Mouse (Mus musculus) T-helper 1 cell (primary cell): ENCODE measurements around the gene Ptpre.

ENCODE experiments used
- in situ Hi-C: fragments of 300-600 bp; cut with MboI, MseI; formaldehyde crosslinking; loops from one replicate; pipeline ENCODE4 v1.15.1; 2025; ENCODE audit warnings: high pct_unique_total_duplicates

Ptpre gene

DNA sequence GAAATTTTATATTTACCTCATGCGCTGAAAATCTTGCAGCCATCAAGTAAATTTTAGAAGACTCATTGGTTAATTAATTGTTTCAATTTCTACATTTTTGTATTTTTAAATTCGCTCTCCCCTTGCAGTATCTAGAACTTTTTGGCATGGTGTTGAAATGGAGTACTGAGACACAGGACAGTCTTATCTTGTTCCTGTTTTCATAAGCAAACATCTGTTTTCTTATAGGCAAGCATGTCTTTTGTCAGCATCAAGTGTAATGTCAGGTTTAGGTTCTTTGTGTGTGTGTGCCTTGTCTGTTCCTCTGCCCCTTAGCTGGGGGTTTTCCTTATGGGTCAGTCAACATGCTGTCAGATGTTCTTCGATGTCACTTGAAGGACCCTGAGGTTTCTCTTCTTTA lies 39.0 kb downstream of the Ptpre start:
- in situ Hi-C loops = no loop called here

DNA sequence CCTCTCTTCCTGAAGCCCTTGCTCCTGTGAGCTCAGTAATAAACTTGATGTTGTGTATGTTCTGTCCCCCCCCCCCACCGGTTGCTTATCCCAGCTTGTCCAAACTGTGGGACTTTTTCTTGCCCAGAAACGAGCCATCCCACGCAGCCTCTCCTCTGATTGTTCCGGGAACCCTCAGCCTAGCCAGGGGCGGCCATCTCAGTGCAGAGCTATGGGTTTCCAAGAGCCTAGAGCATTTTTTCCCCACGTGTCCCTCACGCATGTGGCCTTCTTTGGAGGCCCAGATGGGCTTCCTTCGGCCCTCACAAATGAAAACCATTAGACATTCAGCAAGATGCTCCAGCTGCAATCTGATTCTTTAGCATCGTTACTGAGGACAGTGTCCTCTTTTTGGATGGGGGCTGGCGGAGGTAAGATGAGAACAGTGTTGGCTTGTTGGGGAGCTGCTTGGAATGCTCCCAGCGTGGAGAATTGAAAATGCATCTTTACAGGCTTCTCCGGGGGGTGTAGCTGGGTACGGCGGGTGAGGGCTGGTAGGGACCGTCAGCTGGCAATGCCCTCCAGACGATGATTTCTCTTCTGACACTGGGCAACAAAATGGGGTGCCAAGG lies 41.5 kb downstream of the Ptpre start:
- in situ Hi-C loops = no loop called here

DNA sequence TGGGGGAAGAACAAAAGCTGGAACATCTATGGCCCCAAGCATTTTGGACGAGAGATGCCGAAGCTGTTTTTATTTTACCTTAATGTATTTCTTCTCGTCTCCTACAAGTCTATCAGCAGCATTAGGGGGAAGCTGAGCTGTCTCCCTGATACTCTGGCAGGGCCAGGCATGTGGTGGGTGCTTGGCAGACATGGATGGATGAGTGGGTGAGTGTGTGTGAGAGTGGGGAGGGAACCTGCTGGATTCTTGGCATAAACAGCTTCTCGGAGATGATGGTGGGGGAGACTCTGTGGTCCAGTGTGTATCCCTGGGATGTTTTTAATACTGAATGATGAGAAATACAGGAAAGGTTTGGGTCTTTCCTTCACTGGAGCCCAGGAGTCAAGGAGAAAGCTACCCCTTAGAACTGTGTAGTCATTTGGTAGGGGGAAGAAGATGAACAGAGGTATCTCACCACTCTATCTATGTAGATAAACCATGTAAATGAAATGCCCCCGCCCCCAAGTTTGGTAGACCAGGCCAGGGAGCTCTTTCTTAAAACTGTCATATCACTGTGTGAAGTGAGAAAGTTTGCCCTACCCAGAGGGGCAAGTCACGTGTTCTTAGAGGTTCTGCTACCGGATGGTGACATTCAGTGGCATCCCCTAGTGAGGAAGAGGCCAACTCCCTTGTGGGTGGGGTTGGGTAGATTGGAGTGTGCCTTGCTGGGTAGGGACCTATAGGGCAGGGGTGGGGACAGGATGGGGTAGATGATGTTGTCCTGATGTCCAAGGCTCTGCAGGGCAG lies 43.2 kb downstream of the Ptpre start:
- in situ Hi-C loops = loop anchor here (5.0 kb wide), 1 partner anchor 37 kb away; no protein-coding TSS in a partner anchor

DNA sequence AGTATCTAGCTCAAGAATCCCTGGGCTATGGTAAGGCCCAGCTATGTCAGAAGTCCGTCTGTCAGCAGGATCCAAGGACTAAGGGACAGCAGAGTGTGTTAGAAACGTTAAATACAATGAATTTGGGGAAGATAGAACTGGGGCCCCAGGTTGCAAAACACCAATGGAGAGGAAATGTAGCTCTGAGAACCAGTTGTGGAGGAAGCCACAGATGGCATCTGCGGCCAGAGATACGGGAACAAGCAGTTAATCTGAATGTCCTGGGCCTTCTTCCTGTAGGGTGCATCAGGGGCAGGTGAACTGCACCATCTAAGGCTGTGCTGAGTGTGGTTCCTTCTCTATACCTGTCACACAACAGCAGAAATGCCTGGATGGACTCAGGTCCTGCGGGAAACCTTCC lies 43.8 kb downstream of the Ptpre start:
- in situ Hi-C loops = loop anchor here (5.0 kb wide), 1 partner anchor 36 kb away; no protein-coding TSS in a partner anchor

DNA sequence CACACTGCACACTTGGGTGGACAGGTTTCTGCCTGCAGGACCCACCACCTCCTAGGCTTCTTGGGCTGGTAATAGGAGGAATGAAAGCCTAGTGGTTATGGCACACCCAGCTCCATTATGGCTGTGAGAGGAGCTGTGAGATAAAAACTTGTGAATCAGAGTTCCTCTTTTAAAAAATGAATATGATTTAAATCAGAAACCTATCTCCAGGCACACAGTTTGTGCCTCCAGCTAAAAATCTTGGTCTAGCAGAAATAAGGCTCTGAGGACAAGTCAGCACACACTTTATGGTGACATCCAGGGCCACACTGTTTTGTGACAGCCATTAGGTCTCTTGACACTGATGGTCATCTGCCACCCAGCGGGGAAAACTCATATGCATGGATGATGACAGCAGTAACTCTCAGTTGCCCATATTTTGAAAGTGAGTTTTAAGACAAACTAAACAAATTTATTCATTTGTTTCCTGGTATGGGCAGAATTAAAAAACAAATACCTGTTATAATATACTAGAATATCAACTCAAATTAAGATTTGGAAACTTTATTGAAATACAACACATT lies 47.9 kb downstream of the Ptpre start:
- in situ Hi-C loops = no loop called here

DNA sequence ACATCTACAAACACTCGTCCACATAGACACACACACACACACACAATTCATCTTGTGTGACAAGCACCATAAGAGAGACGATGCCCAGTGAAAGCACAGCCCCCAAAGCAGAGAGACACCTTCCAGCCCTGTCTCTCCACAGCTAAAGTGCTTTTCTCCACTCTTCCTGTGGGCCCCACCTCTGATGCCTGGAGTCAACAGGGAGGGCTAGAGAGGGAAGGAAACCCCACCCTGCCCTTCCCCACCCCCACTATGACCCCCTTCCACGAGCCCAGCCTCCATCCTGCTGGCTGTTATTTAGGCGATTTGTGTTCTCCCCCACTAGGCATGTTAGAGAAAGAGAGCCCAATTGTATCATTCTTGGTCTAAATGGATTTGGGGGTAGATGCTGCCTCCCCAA lies 49.1 kb downstream of the Ptpre start:
- in situ Hi-C loops = no loop called here

DNA sequence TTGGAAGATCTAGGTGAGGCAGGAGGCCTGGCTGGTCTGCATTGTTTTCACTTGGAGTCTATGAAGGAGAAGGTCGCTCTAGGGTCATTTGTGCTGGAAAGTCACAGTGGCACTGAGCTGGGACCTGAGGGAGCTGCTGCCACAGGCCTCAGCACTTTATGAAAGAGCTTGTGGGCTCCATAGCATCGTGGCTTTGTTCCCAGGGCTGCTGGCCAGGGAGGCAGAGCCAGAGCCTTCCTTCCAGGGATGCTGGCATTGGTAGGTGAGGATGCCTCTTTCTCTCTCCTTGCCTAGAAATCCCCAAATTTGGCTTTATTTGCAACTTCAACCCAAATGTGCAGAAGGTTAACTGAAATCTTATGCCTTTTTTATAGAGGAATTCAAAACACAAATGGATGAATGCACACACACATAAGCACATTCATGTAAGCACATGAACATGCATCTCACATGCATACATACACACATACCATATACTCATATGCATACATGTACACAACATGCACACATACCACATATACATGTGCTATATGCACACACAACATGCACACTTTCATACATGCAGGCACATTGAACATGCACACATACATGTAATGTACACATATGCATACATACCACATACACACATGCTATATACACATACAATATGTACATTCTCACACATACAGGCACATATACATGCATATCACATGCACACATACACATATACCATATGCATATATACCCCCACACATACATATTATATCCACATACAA lies 50.7 kb downstream of the Ptpre start:
- in situ Hi-C loops = no loop called here

DNA sequence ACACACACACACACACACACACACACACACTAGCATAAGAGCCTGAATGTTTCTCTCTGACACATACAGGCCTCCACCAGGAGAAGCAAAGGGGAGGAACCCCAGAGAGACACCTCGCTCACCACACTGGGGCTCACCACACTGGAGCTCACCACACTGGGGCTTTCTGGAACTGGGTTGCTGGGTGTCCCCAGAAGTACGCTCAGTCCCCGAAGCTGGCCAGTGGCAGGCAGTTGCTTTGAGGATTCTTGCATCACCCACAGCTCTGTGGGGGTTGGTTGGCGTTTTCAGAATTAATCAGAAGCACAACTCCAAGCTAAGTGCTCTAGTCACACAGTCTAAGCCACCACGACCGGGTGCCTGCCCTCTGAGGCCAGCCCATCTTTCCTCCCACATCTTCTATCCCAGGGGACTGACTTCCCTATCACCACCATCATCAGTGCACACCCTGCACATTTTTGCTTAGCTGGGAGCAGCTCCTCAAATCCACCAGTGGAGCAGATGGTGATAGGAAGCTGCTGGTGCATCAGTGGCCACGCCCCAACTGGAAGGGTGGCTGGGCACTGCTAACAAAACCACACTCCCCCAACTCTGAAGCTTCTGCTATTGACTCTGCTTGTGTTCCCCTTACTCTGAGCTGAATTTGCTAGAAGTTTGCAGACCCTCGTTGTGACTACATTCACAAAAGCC lies 51.5 kb downstream of the Ptpre start:
- in situ Hi-C loops = no loop called here

DNA sequence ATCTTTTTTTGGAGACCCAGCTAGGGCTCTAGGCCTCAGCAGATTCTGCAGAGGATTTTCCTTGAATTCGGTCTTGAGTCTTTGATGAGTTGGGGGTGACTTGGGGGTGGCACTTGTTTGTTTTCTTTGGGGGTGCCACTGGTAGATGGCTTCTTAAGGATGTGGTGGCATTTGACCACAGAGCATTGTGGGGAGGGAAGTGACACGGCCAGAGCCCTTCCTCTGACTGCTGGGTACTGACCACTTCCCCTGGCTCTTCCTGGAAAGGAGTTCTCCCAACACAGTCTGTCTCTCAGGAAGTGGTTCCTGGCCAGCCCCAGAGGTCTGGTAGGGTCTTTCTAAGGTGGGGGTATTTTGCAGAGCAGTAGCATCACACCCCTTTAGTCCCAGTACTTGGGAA lies 54.2 kb downstream of the Ptpre start:
- in situ Hi-C loops = no loop called here

DNA sequence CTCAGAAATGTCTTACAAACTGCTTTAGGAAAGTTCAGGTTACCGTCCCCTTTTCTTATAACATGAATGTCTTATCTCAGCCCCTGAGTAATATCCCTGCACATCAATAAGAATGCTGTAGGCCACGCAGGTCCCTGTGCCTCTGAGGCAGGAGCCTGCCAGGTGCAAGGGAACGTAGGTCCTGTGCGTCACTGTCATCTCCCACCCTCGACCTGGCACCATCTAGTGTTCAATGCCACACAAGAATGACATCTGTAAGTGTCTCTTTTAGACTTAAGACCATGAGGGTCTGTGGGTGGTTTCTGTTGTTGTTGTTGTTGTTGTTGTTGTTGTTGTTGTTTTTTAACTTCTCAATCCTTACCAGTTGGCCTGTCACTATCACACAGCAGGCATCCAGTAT lies 56.0 kb downstream of the Ptpre start:
- in situ Hi-C loops = no loop called here

DNA sequence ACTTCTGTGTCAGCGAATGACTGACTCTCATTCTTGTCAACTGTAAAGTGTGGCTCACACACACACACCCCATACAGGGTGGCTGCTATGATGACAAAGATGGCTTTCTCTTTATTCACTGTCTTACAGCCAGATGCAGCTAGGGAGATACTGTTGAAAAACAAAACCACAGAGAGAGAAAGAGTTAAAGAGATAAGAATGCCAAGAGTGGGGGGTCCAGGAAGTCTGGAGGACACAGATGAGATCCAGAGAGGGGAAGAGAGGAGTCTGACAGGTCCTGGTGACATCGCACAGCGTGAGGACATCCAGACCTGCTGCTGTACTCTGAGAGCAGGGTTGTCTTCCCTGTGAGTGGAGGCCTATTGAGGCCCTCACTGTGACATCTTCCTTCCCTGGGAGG lies 56.5 kb downstream of the Ptpre start:
- in situ Hi-C loops = no loop called here

DNA sequence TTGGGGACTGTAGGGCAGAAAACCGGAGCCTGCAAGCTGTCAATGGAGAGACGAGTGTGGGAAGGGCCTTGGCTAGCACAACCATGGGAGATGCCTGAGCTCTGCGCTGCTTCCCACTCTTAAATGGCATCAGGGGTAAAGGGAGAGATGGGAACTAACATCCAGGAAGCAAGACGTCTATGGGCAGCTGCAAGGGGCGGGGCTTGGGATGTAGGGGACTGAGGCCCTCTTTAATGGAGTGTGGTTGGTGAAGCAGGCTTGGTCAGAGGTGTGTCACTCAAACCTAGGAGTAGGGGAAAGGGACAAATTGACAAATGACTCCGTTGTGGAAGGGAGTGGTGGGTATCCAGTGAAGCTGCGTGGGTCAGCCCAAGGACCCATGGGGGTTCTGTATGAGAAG lies 57.4 kb downstream of the Ptpre start:
- in situ Hi-C loops = no loop called here

DNA sequence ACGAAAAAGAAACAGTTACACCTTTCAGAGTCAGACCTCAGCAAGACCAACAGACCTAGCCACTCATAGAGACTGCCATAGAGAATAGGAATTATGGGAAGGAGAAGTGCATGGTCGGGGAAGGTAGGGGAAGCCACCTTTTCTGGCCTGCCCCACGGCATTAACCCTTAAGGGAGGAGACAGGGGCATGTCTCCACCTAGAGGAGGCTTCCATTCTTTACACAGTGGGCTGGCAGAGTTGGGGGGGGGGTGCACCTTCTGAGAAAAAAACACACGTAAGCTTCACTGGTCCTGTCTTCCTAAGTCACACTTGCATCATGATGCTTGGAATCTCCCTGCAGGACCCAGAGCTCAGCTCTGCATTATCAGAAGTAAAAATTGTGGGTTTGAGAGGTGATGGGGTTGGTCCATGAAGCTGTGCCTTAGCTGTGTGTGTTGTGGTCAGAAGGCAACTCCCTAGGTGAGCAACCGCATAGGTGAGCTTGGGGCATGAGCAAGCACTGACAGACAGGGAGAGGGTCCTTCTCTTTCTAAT lies 58.4 kb downstream of the Ptpre start:
- in situ Hi-C loops = no loop called here

DNA sequence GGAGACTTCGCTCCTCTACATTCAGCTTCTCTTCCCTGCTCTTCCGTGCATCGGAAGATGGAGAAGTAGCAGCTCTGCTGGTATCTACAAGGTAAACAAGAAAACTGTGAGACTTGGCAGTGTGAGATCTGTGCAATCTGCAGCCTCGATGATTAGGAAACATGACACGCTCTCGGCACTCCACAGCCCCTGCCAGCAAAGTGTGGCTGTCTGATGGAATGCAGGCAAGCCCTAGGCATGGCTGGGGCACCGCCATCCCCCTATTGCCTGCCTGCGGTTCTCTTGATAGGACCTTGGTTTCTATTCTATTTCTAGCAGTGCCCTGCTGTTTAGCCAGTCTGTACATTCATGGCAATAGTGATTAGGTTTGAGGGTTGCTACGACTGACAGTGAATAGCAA lies 59.7 kb downstream of the Ptpre start:
- in situ Hi-C loops = no loop called here

DNA sequence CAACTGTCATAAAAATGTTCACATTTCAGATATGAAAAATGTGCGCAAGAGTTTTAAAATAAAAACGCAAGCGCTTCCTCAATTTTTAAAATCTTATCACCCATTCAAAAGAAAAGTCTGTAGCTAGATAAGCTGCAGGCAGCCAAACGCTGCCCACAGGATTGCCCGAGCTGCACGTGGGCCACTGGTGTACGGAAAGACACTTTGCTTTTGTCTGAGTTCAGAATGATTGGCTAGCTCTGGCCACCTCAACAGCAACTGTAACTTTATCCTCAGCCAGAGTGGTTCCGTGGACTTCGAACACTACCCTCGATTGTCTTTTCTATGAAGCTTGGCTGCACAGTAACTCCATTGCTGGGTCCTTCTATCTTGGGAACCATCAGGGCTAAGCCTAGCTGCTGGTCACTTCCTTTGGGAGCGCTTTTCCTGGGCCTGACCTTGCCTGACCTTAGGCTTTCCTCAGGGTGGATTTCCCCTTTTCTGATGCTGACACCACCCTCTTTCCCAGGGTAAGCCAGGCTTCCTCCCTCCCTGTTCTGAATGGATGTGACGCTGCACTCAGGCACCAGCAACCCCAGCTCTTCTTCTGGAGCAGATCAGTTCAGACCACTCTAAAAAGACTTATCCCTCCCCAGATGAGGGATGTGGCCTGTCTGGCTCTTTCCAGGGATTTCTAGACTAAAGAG lies 60.5 kb downstream of the Ptpre start:
- in situ Hi-C loops = no loop called here

DNA sequence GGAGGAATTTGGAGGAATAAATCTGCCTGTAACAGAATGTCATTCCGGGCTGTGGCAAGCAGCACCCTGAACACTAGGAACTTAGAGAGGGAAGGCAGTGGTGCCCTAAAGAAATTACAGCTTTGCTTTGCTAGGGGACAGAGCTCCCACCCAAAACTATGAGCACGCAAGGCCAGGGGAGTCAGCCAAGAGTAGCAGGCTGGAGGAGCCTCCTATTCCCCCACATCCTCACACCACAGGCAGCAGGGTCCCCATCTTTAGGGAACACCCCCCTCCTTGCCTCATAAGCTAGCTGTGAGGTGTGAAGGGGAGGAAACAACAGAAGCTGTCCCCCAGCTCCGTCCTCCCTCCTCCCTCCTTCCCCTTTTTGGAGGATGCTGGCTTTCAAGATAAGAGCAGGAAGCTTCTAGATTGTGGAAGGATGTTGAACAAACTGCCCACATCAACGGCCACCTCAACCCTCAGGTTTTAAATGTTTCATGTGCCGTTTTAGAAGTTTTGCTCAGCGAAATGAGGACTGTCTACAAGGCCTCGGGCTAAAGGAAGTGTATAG lies 61.1 kb downstream of the Ptpre start:
- in situ Hi-C loops = no loop called here

DNA sequence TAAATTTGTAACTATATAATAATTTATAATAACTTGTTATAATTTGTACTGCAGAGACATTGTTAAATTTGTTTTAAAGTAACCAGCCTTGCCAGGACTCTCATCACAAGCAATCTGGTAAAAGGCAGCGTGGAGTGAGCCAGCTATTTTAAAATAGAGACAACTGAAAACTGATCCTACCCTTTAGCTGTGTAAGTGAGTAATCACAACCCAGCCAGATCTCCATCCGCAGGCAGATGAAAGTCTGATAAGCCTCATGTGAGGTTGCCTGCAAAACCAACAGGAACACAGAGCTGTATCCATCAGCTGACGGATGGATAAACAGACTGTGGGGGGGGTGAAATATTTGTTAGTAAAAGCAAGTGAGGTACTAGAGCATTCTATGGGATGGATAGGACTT lies 62.8 kb downstream of the Ptpre start:
- in situ Hi-C loops = no loop called here

DNA sequence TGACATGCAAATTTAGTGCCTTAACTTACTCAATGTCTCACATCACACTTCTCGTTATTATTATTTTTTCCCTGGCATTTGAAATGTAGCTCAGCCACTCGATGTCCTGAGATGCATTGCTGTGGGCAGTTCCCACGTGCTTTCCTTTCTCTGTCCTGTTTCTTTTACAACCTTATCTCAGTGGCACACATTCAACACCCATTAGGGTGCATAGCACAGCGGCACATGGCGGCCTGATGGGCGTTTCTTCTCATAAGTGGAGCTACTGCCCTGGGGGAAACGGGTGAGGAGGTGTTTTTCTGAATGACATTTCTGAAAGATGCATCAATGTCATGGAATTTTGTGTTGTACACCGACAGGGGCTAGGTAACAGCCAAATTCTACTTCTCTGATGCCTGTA lies 64.3 kb downstream of the Ptpre start:
- in situ Hi-C loops = no loop called here

DNA sequence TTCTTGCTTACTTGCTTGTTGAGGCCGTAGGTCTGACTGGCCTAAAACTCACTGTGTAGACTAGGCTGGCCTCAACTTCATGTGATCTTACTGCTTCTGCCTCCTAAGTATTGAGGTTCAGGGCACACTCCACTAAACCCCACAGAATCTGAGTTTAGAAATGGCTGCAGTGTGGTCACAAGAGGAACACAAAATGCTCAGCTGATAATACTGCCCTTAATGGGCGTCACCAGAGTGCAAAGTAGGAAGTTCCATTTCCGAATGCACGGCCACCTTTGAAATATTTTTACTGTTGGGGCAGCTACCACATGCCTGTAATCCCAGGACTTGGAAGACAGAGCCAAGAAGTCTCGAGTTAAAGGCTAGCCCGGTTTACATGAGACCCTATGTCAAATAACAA lies 65.0 kb downstream of the Ptpre start:
- in situ Hi-C loops = no loop called here

DNA sequence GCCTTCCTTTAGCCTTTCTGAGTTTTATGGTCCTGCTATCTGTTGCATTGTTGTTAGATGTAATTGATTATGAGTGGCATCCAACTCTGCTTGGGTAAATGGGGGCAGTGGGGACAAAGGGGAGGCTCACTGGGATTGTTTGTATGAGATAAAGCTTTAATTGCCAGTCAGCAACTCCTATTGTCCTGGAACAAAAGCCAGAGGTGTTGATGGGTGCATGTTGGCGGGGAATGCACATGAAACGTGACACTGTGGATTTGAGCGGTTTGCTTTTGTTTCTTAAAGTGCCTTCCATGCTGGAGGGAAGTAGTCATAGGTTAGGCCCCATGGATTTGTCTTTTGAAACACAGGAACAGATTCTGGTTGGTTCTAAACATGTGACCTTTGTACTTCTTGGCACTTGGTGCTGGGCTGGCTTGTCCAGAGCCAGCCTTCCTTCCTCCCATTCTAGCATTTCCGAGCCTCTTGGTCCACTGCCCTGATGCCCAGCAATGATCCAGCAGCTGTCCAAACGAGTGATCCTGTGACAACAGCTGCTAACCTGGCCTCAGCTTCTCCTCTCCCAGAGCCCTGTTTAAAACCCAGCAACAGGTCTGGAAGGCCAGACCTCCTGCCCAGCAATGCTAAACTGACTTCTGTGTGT lies 65.7 kb downstream of the Ptpre start:
- in situ Hi-C loops = no loop called here
